Mouse (Mus musculus) kidney, adult 2 months (tissue): ENCODE results near the gene Acad8.

Experiments used
- CTCF ChIP-seq: fragments of 200-500 bp; conservative IDR thresholded peaks from 2 replicates; pipeline ENCODE4 v1.5.1; 2011; ENCODE audit warnings: low read depth, mild to moderate bottlenecking, control low read depth, low read length, moderate library complexity, mixed read lengths; ENCODE audit not compliant: insufficient read depth, insufficient read length
- POLR2A ChIP-seq: fragments of 200-500 bp; IDR thresholded peaks from one replicate; pipeline ENCODE4 v1.6.1; 2011; ENCODE audit warnings: low read depth, low read length, control low read depth

GRCm38 (mm10) chr9:27030763-27031100, 31.4 kb upstream of the Acad8 start:
- no peak for TF ChIP-seq POLR2A
- TF ChIP-seq CTCF, result no peak
